In the genomic region with DNA sequence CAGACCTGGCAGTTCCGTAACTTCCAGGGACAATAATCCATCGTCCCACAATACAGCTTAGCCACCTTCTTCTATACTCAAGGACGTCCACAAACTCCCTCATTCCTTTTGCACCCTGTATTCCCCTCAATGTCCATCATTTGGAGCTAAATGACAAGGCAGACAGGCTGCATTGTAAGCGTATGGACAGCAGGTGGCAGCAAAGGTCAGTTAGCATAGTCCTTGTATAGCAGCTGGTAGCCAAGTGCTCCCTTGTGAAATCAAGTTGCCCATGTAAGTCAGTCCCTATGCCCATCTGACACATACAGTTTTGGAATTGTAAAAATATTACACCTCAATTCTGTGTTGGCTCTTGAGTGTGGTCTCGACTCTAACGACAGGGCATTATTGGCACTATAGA, we compare ENCODE assay signal across 9 mouse cellular contexts. TPM values are rescaled to one million over a fixed set of nuclear protein-coding genes. Genes with fewer than 3 reads are reported as not detected.
DNase-seq lines count a peak whose midpoint lies in the region; ATAC-seq and TF ChIP-seq lines count a peak whose summit lies in the region.
"Had no signal": no experiment of that assay in that cellular context is flagged by ENCODE, and none has a peak within 500 bp of the region (broad histone marks: within the 10 kb centered on the region; RNA-seq: fewer than 3 reads in every experiment).

No protein-coding gene starts in this region.

- no peaks in the 10 kb centered on the region for H3K4me1 ChIP-seq in ES-Bruce4 (ENCODE audit: control insufficient read depth, insufficient read depth, low read length)
- no peaks in the 10 kb centered on the region for H3K4me1 ChIP-seq in forebrain, embryonic 15.5 days
- H3K4me1 ChIP-seq in limb, embryonic 14.5 days (ENCODE audit: control insufficient read depth, insufficient read depth, low read length) = no peaks in the 10 kb centered on the region
- H3K4me1 ChIP-seq: limb, embryonic 13.5 days had no signal

- H3K36me3 ChIP-seq in ES-Bruce4 (ENCODE audit: control insufficient read depth, insufficient read depth, low read length, poor library complexity, severe bottlenecking) = no peaks in the 10 kb centered on the region
- no peaks in the 10 kb centered on the region for H3K36me3 ChIP-seq in forebrain, embryonic 15.5 days
- no peaks in the 10 kb centered on the region for H3K36me3 ChIP-seq in limb, embryonic 14.5 days (ENCODE audit: control insufficient read depth, insufficient read depth, low read length)
- H3K36me3 ChIP-seq: limb, embryonic 13.5 days had no signal

- no peaks in the 10 kb centered on the region; the same call in 1 of the 2 replicates for H3K9me3 ChIP-seq in ES-Bruce4 (replicated peaks; ENCODE audit: control insufficient read depth, insufficient read depth, low read length, poor library complexity, severe bottlenecking)
- H3K9me3 ChIP-seq in forebrain, embryonic 15.5 days = no peaks in the 10 kb centered on the region
- H3K9me3 ChIP-seq in limb, embryonic 14.5 days (ENCODE audit: control insufficient read depth, low read length) = no peaks in the 10 kb centered on the region
- H3K9me3 ChIP-seq: limb, embryonic 13.5 days had no signal

- peak; percentile 46 for ATAC-seq in cerebellum, adult (ENCODE audit: insufficient number of reproducible peaks, low FRiP score, low TSS enrichment)
- ATAC-seq in forebrain, embryonic 15.5 days (replicated peaks) = peak; percentile 85
- ATAC-seq in inflammation-experienced regulatory T-cells, adult 6 months = peak; percentile 35
- 0 out of 2 replicates have a peak, but pooled peaks have one; percentile 23 for ATAC-seq in limb, embryonic 14.5 days (ENCODE audit: low FRiP score, low read depth)

- TF ChIP-seq CTCF in ES-Bruce4 (IDR thresholded peaks at IDR 0.05; ENCODE audit: low read depth, low read length) = peak; percentile 71

- H3K4me3 ChIP-seq in ES-Bruce4 (ENCODE audit: low read depth, low read length) = no peak overlapping the region
- no peak overlapping the region for H3K4me3 ChIP-seq in forebrain, embryonic 15.5 days
- no peak overlapping the region for H3K4me3 ChIP-seq in limb, embryonic 14.5 days (replicated peaks; ENCODE audit: low read length)
- H3K4me3 ChIP-seq: limb, embryonic 13.5 days had no signal

- H3K9ac ChIP-seq in ES-Bruce4 (ENCODE audit: low read depth, poor library complexity, severe bottlenecking) = no peak overlapping the region
- H3K9ac ChIP-seq in forebrain, embryonic 15.5 days (replicated peaks) = no peak overlapping the region
- H3K9ac ChIP-seq in limb, embryonic 14.5 days (ENCODE audit: low read depth, low read length, severe bottlenecking) = no peak overlapping the region
- H3K9ac ChIP-seq: limb, embryonic 13.5 days had no signal

- no peak for TF ChIP-seq POLR2A in ES-Bruce4 (IDR thresholded peaks at IDR 0.05; ENCODE audit: insufficient read depth, low read length)
- TF ChIP-seq POLR2A in limb, embryonic 14.5 days (IDR thresholded peaks at IDR 0.05; ENCODE audit: borderline replicate concordance, extremely low read depth, insufficient read depth, insufficient read length) = no peak

- no peak overlapping the region for H3K27ac ChIP-seq in ES-Bruce4 (ENCODE audit: insufficient read depth, low read length)
- H3K27ac ChIP-seq in forebrain, embryonic 15.5 days (replicated peaks) = no peak overlapping the region
- no peak overlapping the region for H3K27ac ChIP-seq in limb, embryonic 14.5 days (replicated peaks; ENCODE audit: low read depth, low read length)
- H3K27ac ChIP-seq: limb, embryonic 13.5 days had no signal

- H3K4me2 ChIP-seq in forebrain, embryonic 15.5 days (replicated peaks) = no peak overlapping the region
- no peak overlapping the region for H3K4me2 ChIP-seq in limb, embryonic 14.5 days (replicated peaks; ENCODE audit: low read depth, low read length, severe bottlenecking)
- H3K4me2 ChIP-seq: limb, embryonic 13.5 days had no signal

- 20% methylated on average over 6 of the region's 6 CpGs for WGBS in forebrain, embryonic 15.5 days
- WGBS in limb, embryonic 14.5 days = 19% methylated on average over 6 of the region's 6 CpGs

- H3K27me3 ChIP-seq in ES-Bruce4 (ENCODE audit: control insufficient read depth, insufficient read depth, low read length, poor library complexity, severe bottlenecking) = no peaks in the 10 kb centered on the region
- no peaks in the 10 kb centered on the region for H3K27me3 ChIP-seq in forebrain, embryonic 15.5 days
- H3K27me3 ChIP-seq in limb, embryonic 14.5 days (ENCODE audit: control insufficient read depth, insufficient read depth, low read length) = no peaks in the 10 kb centered on the region
- H3K27me3 ChIP-seq: limb, embryonic 13.5 days had no signal

- DNase-seq in 3T3-L1 (ENCODE audit: low read depth, low spot score) = peak; percentile 89
- peak; percentile 85 for DNase-seq in limb, embryonic 14.5 days (ENCODE audit: low spot score)
- peak; percentile 36 for DNase-seq in ovary, postnatal 36 days (ENCODE audit: low spot score)
- DNase-seq in thymus, postnatal 25 days = peak; percentile 54

- TF ChIP-seq EP300 in ES-Bruce4 (IDR thresholded peaks at IDR 0.05; ENCODE audit: insufficient read depth, low read depth, low read length) = no peak

RNA-seq across cellular contexts. Expression of gene Cd1d1, which starts 31.6 kb away (rescaled TPM):
- 1.9 and 2.8 TPM in 2 replicates for polyA plus RNA-seq in ES-Bruce4 (2011; ENCODE audit: insufficient read depth, insufficient read length, low read depth, missing spikeins)
- 84.0 and 88.3 TPM in 2 replicates for polyA plus RNA-seq in forebrain, embryonic 15.5 days (2015; fragmentation: Nextera tagmentation; extraction: Ambion mirVana)
- polyA plus RNA-seq in inflammation-experienced regulatory T-cells, adult 6 months (2017; shearing (Covaris generic)) = 100 to 1,000 TPM in 2 of 3 experiments, 10 to 100 TPM in 1; 74.0 to 177 (median 124) TPM
- 34.0 and 39.6 TPM in 2 replicates for polyA plus RNA-seq in limb, embryonic 14.5 days (2012; rRNA removed)
- polyA plus RNA-seq in limb, embryonic 14.5 days (2014; fragmentation: Nextera tagmentation; extraction: Ambion mirVana) = 17.2 and 28.0 TPM in 2 replicates

Comparison
In these comparisons a context has a peak if more than half of its experiments do, and no peak if none do; other contexts are left out.
1. DNase-seq: peak in every context shown above with its lines; median percentile 89 in 3T3-L1; 85 in limb, embryonic 14.5 days; 54 in thymus, postnatal 25 days; 36 in ovary, postnatal 36 days.
2. ATAC-seq: peak in every context shown above with its lines; median percentile 85 in forebrain, embryonic 15.5 days; 46 in cerebellum, adult; 35 in inflammation-experienced regulatory T-cells, adult 6 months; 23 in limb, embryonic 14.5 days.